8 mouse cellular contexts compared by ENCODE assay signal in the genomic region with DNA sequence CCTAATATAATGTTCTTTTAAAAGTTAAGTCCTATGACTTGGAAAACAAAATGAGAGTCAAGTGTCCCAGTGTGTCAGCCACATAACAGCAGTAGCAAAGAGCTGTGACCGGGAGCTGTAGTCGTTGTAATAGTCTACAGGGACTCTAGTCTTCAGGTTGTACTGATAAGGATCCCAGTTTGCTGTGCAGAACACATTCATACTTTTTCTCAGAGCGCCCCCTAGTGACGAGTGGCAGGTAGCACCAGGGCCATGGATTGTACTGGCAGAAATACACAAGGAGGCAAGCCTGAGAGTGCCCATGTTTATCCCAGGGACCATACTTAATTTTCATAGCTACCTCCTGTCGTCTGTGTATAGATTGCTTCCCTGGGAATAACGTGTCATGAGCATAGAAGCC. TPM values are rescaled to one million over a fixed set of nuclear protein-coding genes. Genes with fewer than 3 reads are reported as not detected.
DNase-seq lines count a peak whose midpoint lies in the region; ATAC-seq and TF ChIP-seq lines count a peak whose summit lies in the region.

No protein-coding gene starts in this region.

- no peak overlapping the region for H3K4me2 ChIP-seq in hindbrain, embryonic 12.5 days (replicated peaks)

- H3K9me3 ChIP-seq in hindbrain, embryonic 12.5 days (replicated peaks), result no peaks in the 10 kb centered on the region

- peak; percentile 97 for ATAC-seq in frontal cortex, adult (ENCODE audit: low TSS enrichment)
- ATAC-seq in hindbrain, embryonic 12.5 days (ENCODE audit: low FRiP score), result peak; percentile 73

- H3K4me3 ChIP-seq in cerebellum, adult 2 months (replicated peaks; ENCODE audit: insufficient read depth, low read depth, low read length), result no peak overlapping the region
- H3K4me3 ChIP-seq in hindbrain, embryonic 12.5 days, result no peak overlapping the region

- no peak for TF ChIP-seq POLR2A in cerebellum, adult 2 months (IDR thresholded peaks at IDR 0.05; ENCODE audit: borderline replicate concordance, insufficient read depth, low read length)

- peak; percentile 87 for DNase-seq in NIH3T3 (ENCODE audit: low read depth)
- DNase-seq in cerebellum, adult 2 months, result peak; percentile 38 to 52
- peak; percentile 61 to 76 for DNase-seq in layer of hippocampus, postnatal 14 days (ENCODE audit: low spot score in 2 of 2)
- peak; percentile 81 for DNase-seq in lung, postnatal 14 days
- DNase-seq in retina, postnatal 7 days (ENCODE audit: low read depth, low spot score), result peak; percentile 71
- peak; percentile 75 for DNase-seq in urinary bladder, postnatal 25 days (ENCODE audit: low spot score)

- 10% methylated on average over 6 of the region's 6 CpGs for WGBS in cerebellum, adult 2 months
- WGBS in hindbrain, embryonic 12.5 days, result 10% methylated on average over 6 of the region's 6 CpGs

- no peaks in the 10 kb centered on the region for H3K27me3 ChIP-seq in cerebellum, adult 2 months (ENCODE audit: control insufficient read depth, insufficient read depth, low read length)
- H3K27me3 ChIP-seq in hindbrain, embryonic 12.5 days, result no peaks in the 10 kb centered on the region

- no peak overlapping the region for H3K27ac ChIP-seq in cerebellum, adult 2 months (ENCODE audit: insufficient read depth, low read length)
- no peak overlapping the region for H3K27ac ChIP-seq in hindbrain, embryonic 12.5 days

- no peaks in the 10 kb centered on the region for H3K36me3 ChIP-seq in hindbrain, embryonic 12.5 days

- no peaks in the 10 kb centered on the region for H3K4me1 ChIP-seq in cerebellum, adult 2 months (ENCODE audit: control insufficient read depth, insufficient read depth, low read length)
- no peaks in the 10 kb centered on the region for H3K4me1 ChIP-seq in hindbrain, embryonic 12.5 days

- no peak overlapping the region for H3K9ac ChIP-seq in hindbrain, embryonic 12.5 days

- peak; percentile 77 for TF ChIP-seq CTCF in cerebellum, adult 2 months (IDR thresholded peaks at IDR 0.05; ENCODE audit: borderline replicate concordance, insufficient read depth, low read depth, low read length)

RNA-seq across cellular contexts. Expression of gene Ly75, which starts 35.0 kb away (rescaled TPM):
- polyA plus RNA-seq in cerebellum, adult 2 months (2012; rRNA removed), result 0.76 and 0.92 TPM in 2 replicates
- polyA plus RNA-seq in hindbrain, embryonic 12.5 days (2016; fragmentation: Nextera tagmentation; extraction: Ambion mirVana), result 1.7 and 2.1 TPM in 2 replicates
- total RNA-seq in layer of hippocampus, postnatal 14 days (2021), result 1 to 10 TPM; 5.3 to 6.6 TPM
